Mouse (Mus musculus): ENCODE measurements at regions not wholly inside any gene's neighbourhood (a gene's known extent, or its start where the extent isn't known, plus 50 kb on each side); places are given as distances from the start of the nearest gene placed in this dataset.

GRCm38 (mm10) chr4:56483708-56484107 lies 256.2 kb upstream of the Gm26657 start:
- no peak for DNase-seq (ENCODE audit: low spot score in 2 of 2)

GRCm38 (mm10) chr4:56456788-56457187 lies 283.1 kb upstream of the Gm26657 start:
- no peak for DNase-seq (ENCODE audit: low spot score in 2 of 2)

- DNase-seq (ENCODE audit: low spot score in 2 of 2), result no peak
Measured at GRCm38 (mm10) chr4:56421575-56421974, 318.3 kb upstream of the Gm26657 start.

GRCm38 (mm10) chr4:56419122-56419913 lies 320.6 kb upstream of the Gm26657 start:
- no peak for DNase-seq (ENCODE audit: low spot score in 2 of 2)

GRCm38 (mm10) chr4:56411024-56411636 lies 328.7 kb upstream of the Gm26657 start:
- no peak for DNase-seq (ENCODE audit: low spot score in 2 of 2)

- DNase-seq (ENCODE audit: low spot score in 2 of 2), result no peak
Measured at GRCm38 (mm10) chr4:56393793-56394192, 346.1 kb upstream of the Gm26657 start.

GRCm38 (mm10) chr4:56387051-56387450 lies 352.8 kb upstream of the Gm26657 start:
- no peak for DNase-seq (ENCODE audit: low spot score in 2 of 2)

- DNase-seq (ENCODE audit: low spot score in 2 of 2), result no peak
Measured at GRCm38 (mm10) chr4:56375745-56376144, 364.1 kb upstream of the Gm26657 start.

- no peak for DNase-seq (ENCODE audit: low spot score in 2 of 2)
Measured at GRCm38 (mm10) chr4:56374466-56374865, 365.4 kb upstream of the Gm26657 start.

- no peak for DNase-seq (ENCODE audit: low spot score in 2 of 2)
Measured at GRCm38 (mm10) chr4:56373746-56374145, 366.1 kb upstream of the Gm26657 start.

- DNase-seq (ENCODE audit: low spot score in 2 of 2), result no peak
Measured at GRCm38 (mm10) chr4:56373167-56373566, 366.7 kb upstream of the Gm26657 start.

- no peak for DNase-seq (ENCODE audit: low spot score in 2 of 2)
Measured at GRCm38 (mm10) chr4:56372711-56373110, 367.2 kb upstream of the Gm26657 start.

GRCm38 (mm10) chr4:56364594-56364993 lies 375.3 kb upstream of the Gm26657 start:
- no peak for DNase-seq (ENCODE audit: low spot score in 2 of 2)

GRCm38 (mm10) chr4:56362121-56362520 lies 377.7 kb upstream of the Gm26657 start:
- no peak for DNase-seq (ENCODE audit: low spot score in 2 of 2)

GRCm38 (mm10) chr4:56349216-56349615 lies 390.7 kb upstream of the Gm26657 start:
- no peak for DNase-seq (ENCODE audit: low spot score in 2 of 2)

GRCm38 (mm10) chr4:56325156-56325555 lies 414.7 kb upstream of the Gm26657 start:
- no peak for DNase-seq (ENCODE audit: low spot score in 2 of 2)

GRCm38 (mm10) chr4:56319134-56319533 lies 420.7 kb upstream of the Gm26657 start:
- no peak for DNase-seq (ENCODE audit: low spot score in 2 of 2)

- no peak for DNase-seq (ENCODE audit: low spot score in 2 of 2)
Measured at GRCm38 (mm10) chr4:56305664-56306330, 434.1 kb upstream of the Gm26657 start.

- no peak for DNase-seq (ENCODE audit: low spot score in 2 of 2)
Measured at GRCm38 (mm10) chr4:56304275-56304674, 435.6 kb upstream of the Gm26657 start.

GRCm38 (mm10) chr4:56287980-56288379 lies 451.9 kb upstream of the Gm26657 start:
- DNase-seq (ENCODE audit: low spot score in 2 of 2), result no peak

GRCm38 (mm10) chr4:56284490-56284889 lies 455.4 kb upstream of the Gm26657 start:
- DNase-seq (ENCODE audit: low spot score in 2 of 2), result no peak

GRCm38 (mm10) chr4:56275836-56276235 lies 464.0 kb upstream of the Gm26657 start:
- DNase-seq (ENCODE audit: low spot score in 2 of 2), result no peak

GRCm38 (mm10) chr4:56271390-56271789 lies 468.5 kb upstream of the Gm26657 start:
- no peak for DNase-seq (ENCODE audit: low spot score in 2 of 2)

Data from spleen, postnatal 10 days (tissue).